Mouse (Mus musculus) C2C12 (cell line): ENCODE data around the gene Fbxw22.

Source experiments
- CTCF ChIP-seq: IDR thresholded peaks from one replicate; pipeline ENCODE4 v1.5.1; 2011; ENCODE audit not compliant: control insufficient read depth, insufficient read depth, insufficient read length
- MYOD1 ChIP-seq: IDR thresholded peaks from one replicate; pipeline ENCODE4 v1.6.1; 2011; ENCODE audit warnings: low read depth; ENCODE audit not compliant: control insufficient read depth, insufficient read length
- USF1 ChIP-seq: IDR thresholded peaks from one replicate; pipeline ENCODE4 v1.6.1; 2011; ENCODE audit warnings: low read depth, mild to moderate bottlenecking, control low read depth, moderate library complexity

DNA sequence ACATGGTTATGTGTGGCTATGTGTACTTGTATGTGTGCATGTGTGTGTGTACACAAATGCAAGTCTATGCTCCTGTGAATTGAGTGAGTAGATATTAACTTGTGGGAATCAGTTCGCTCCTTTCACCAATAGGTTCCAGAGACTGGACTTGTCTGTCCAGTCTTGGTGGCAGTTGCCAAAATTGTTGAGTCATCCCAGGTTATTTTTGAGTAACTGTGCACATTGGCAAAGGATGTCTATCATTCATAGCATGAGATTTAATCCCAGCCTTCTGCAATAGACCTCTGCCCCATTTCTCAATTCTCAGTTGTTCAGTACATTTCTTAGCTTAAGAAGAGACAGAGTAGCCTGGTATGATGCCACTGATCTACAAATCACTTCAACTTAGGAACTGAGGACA, 28.9 kb upstream of the Fbxw22 start:
- TF ChIP-seq MYOD1 (no peak), USF1 (no peak), CTCF (no peak)
